Mouse (Mus musculus) erythroblast, embryonic 14.5 days (primary cell): ENCODE data around the gene Mindy4.

ENCODE experiments used
- GATA1 ChIP-seq: IDR thresholded peaks from 2 replicates; pipeline ENCODE4 v1.6.1; 2012; ENCODE audit warnings: low read length, inconsistent platforms, mixed read lengths
- TAL1 ChIP-seq: IDR thresholded peaks from 3 replicates; pipeline ENCODE4 v1.6.1; 2012; ENCODE audit warnings: low read length, inconsistent platforms, mixed read lengths

DNA sequence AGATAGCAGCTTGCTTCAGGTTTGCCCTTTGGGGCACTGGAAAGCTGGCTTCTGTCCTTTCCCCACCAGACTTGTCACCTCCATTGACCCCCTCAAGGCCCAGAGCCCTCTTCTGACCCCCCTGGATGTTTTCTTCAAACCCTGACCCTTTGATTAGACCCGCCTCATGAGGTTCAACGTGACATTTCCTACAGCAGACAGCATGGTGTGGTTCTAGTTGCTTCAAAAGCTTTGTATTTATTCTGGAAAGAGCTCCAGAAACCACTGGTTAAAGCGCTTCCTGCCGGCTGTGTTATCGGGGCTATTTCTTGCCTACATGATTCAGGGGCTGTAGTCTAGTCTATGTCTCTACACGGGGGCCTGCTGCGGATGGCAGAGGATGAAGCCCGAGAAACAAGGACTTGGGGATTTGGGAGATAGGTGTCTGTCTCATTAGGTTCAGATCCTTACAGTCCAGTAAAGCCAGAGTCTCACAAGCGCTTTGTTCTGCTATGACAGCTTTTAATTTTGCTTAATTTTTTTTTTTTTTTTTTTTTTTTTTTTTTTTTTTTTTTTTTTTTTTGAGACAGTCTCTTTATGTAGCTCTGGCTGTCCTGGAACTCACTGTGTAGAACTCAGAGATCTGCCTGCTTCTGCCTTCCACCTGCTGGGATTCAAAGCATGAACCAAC, 37.5 kb downstream of the Mindy4 start:
- TF ChIP-seq GATA1 = no peak
- no peak for TF ChIP-seq TAL1
